Mouse (Mus musculus): ENCODE results near the gene Nudt1.

Gene Nudt1

GRCm38 (mm10) chr5:140383559-140383958 lies 62.1 kb downstream of the Nudt1 start:
- DNase-seq (ENCODE audit: low spot score in 2 of 2): no peak

GRCm38 (mm10) chr5:140384462-140384861 lies 63.0 kb downstream of the Nudt1 start:
- DNase-seq (ENCODE audit: low spot score in 2 of 2): no peak

GRCm38 (mm10) chr5:140387236-140387635 lies 65.8 kb downstream of the Nudt1 start:
- no peak for DNase-seq (ENCODE audit: low spot score in 2 of 2)

All from frontal cortex, postnatal 25 days (tissue).